Mouse (Mus musculus): ENCODE results near the gene Ptprm. TPM values are rescaled to one million over a fixed set of nuclear protein-coding genes. Genes with fewer than 3 reads are reported as not detected.

The Ptprm gene
- polyA plus RNA-seq, 1 experiment from 2014 or later, result 10.4 TPM

DNA sequence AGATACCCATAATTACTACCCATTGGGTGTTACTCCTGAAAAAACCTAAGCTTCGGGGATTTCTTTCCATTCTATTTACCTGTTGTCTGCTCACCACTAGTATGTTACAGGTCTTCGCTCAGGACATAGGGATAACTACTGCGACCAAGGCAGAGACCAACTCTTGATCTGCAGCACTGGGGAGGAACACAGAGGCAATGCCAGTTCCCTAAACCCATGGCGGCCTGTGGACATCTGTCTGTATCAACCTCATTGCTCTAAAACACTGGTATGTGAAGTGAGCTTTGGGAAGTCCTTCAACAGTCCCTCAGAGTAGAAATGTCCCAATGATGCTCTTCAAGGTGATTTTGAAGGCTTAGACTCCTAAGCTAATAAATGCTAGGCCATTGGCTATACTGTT, 221.2 kb downstream of the Ptprm start:
- Histone ChIP-seq H3K27ac (replicated peaks; ENCODE audit: low read depth, low read length) (no peak overlapping the region), H3K4me2 (ENCODE audit: low read depth, severe bottlenecking) (no peak overlapping the region), H3K4me1 (ENCODE audit: control insufficient read depth, insufficient read depth, low read length) (0 out of 2 replicates have a peak, but pooled peaks cover 4% of the 10 kb centered on the region), H3K27me3 (ENCODE audit: control insufficient read depth, insufficient read depth, low read length) (no peaks in the 10 kb centered on the region), H3K9ac (ENCODE audit: low read length) (no peak overlapping the region), H3K36me3 (ENCODE audit: control insufficient read depth, insufficient read depth, low read length) (no peaks in the 10 kb centered on the region), H3K9me3 (ENCODE audit: control insufficient read depth, low read length) (no peaks in the 10 kb centered on the region), H3K4me3 (ENCODE audit: low read depth, low read length) (no peak overlapping the region)
- WGBS, result 93% methylated on average over 4 of the region's 4 CpGs
- no peak for DNase-seq (ENCODE audit: low spot score)
- ATAC-seq (ENCODE audit: insufficient number of reproducible peaks, low FRiP score, low TSS enrichment, low read depth), result no peak

DNA sequence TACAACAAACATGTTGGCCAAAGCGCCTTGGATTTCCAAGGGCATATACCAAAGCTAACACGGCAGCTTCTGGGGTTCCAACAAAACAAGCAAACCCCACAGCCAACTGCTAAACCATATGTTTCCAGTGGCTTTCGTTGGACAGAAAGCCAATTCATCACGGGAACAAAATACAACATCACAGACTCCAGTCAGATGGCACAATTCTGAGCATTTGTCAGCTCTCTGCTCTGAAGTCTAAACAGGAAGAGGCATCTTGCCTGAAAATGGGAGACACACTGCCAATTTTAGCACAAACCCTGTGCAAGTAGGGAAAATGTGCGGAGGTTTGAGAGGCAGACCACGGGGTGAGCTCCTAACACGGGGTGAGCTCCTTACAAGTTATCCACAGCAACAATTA, 226.7 kb downstream of the Ptprm start:
- DNase-seq (ENCODE audit: low spot score) (no peak), ATAC-seq (ENCODE audit: insufficient number of reproducible peaks, low FRiP score, low TSS enrichment, low read depth) (no peak)
- 86% methylated on average over 7 of the region's 7 CpGs for WGBS

DNA sequence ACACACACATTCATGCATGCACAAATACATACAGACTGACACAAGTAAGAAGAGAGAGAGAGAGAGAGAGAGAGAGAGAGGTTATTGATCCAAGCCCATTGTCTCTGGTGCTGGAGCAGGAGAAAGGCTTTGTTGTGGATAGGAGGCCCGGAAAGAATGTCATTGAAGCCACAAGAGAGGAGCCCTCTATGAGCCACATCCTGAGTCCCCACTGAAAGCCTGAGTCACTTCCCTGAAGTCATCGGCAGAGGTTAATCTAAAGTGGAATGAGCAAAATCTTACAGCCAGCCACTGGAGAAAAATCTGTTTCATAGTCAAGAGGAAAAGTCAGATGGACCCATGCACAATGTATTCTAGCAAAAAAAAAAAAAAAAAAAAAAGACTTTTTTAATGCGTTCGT, 228.7 kb downstream of the Ptprm start:
- H3K27me3 ChIP-seq (ENCODE audit: control insufficient read depth, insufficient read depth, low read length), result no peaks in the 10 kb centered on the region
- H3K36me3 ChIP-seq (ENCODE audit: control insufficient read depth, insufficient read depth, low read length), result no peaks in the 10 kb centered on the region
- ATAC-seq (ENCODE audit: insufficient number of reproducible peaks, low FRiP score, low TSS enrichment, low read depth) (no peak), DNase-seq (ENCODE audit: low spot score) (no peak)
- H3K9ac ChIP-seq (ENCODE audit: low read length), result no peak overlapping the region
- WGBS, result 83% methylated on average over 4 of the region's 4 CpGs
- no peaks in the 10 kb centered on the region for H3K9me3 ChIP-seq (ENCODE audit: control insufficient read depth, low read length)
- no peak overlapping the region for H3K4me3 ChIP-seq (ENCODE audit: low read depth, low read length)
- no peak overlapping the region for H3K4me2 ChIP-seq (ENCODE audit: low read depth, severe bottlenecking)
- no peaks in the 10 kb centered on the region for H3K4me1 ChIP-seq (ENCODE audit: control insufficient read depth, insufficient read depth, low read length)
- no peak overlapping the region for H3K27ac ChIP-seq (replicated peaks; ENCODE audit: low read depth, low read length)

More for the DNA sequence above, 226.7 kb downstream of the Ptprm start:
- Histone ChIP-seq H3K36me3 (ENCODE audit: control insufficient read depth, insufficient read depth, low read length) (no peaks in the 10 kb centered on the region), H3K27me3 (ENCODE audit: control insufficient read depth, insufficient read depth, low read length) (no peaks in the 10 kb centered on the region), H3K4me1 (ENCODE audit: control insufficient read depth, insufficient read depth, low read length) (no peaks in the 10 kb centered on the region), H3K4me3 (ENCODE audit: low read depth, low read length) (no peak overlapping the region), H3K4me2 (ENCODE audit: low read depth, severe bottlenecking) (no peak overlapping the region), H3K9ac (ENCODE audit: low read length) (no peak overlapping the region), H3K9me3 (ENCODE audit: control insufficient read depth, low read length) (no peaks in the 10 kb centered on the region), H3K27ac (replicated peaks; ENCODE audit: low read depth, low read length) (no peak overlapping the region)

DNA sequence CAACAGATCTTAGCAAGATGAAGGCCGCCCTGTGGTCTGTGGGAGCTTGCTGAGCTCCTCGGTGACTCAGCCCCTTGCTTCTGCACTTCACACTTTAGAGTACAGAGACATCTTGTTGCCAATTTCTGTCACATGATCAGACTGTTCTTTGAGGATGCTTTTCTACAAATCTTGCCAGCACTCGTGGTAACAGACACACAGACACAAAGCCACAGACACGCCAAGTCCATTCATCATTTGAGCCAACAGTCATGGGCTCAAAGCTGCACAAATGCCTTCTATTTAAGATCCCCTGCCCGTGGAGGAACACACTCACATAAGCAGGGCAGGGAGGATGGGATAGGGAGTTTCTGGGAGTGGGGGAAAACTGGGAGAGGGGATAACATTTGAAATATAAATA, 230.0 kb downstream of the Ptprm start:
- H3K4me3 ChIP-seq (ENCODE audit: low read depth, low read length), result no peak overlapping the region
- no peaks in the 10 kb centered on the region for H3K27me3 ChIP-seq (ENCODE audit: control insufficient read depth, insufficient read depth, low read length)
- H3K27ac ChIP-seq (replicated peaks; ENCODE audit: low read depth, low read length), result no peak overlapping the region
- ATAC-seq (ENCODE audit: insufficient number of reproducible peaks, low FRiP score, low TSS enrichment, low read depth) (no peak), DNase-seq (ENCODE audit: low spot score) (no peak)
- 78% methylated on average over 5 of the region's 5 CpGs for WGBS
- no peaks in the 10 kb centered on the region for H3K36me3 ChIP-seq (ENCODE audit: control insufficient read depth, insufficient read depth, low read length)
- H3K9me3 ChIP-seq (ENCODE audit: control insufficient read depth, low read length), result no peaks in the 10 kb centered on the region
- H3K9ac ChIP-seq (ENCODE audit: low read length), result no peak overlapping the region
- no peak overlapping the region for H3K4me2 ChIP-seq (ENCODE audit: low read depth, severe bottlenecking)
- no peaks in the 10 kb centered on the region for H3K4me1 ChIP-seq (ENCODE audit: control insufficient read depth, insufficient read depth, low read length)

DNA sequence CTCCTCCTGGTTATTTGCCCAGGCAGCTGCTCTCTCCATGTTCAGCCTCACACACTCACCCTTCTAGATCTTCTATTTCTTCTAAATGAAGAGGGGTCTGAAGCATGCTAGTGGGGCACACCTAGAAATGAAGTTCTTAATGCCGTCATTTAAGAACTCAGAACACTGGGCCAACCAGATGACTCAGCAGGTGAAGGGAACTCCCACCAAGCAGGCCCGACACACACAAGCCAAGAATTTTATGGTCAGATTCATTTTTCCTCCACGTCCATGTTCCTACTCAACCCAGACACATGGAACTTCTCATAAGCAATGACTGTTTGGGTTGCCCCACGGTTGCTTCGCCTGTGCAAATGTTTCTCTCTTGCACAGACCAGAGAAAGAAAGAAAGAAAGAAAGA, 230.5 kb downstream of the Ptprm start:
- Histone ChIP-seq H3K4me2 (ENCODE audit: low read depth, severe bottlenecking) (no peak overlapping the region), H3K4me1 (ENCODE audit: control insufficient read depth, insufficient read depth, low read length) (no peaks in the 10 kb centered on the region), H3K9me3 (ENCODE audit: control insufficient read depth, low read length) (no peaks in the 10 kb centered on the region), H3K27ac (replicated peaks; ENCODE audit: low read depth, low read length) (no peak overlapping the region), H3K36me3 (ENCODE audit: control insufficient read depth, insufficient read depth, low read length) (no peaks in the 10 kb centered on the region), H3K27me3 (ENCODE audit: control insufficient read depth, insufficient read depth, low read length) (no peaks in the 10 kb centered on the region), H3K4me3 (ENCODE audit: low read depth, low read length) (no peak overlapping the region), H3K9ac (ENCODE audit: low read length) (no peak overlapping the region)
- DNase-seq (ENCODE audit: low spot score) (no peak), ATAC-seq (ENCODE audit: insufficient number of reproducible peaks, low FRiP score, low TSS enrichment, low read depth) (no peak)
- 84% methylated on average over 5 of the region's 5 CpGs for WGBS

DNA sequence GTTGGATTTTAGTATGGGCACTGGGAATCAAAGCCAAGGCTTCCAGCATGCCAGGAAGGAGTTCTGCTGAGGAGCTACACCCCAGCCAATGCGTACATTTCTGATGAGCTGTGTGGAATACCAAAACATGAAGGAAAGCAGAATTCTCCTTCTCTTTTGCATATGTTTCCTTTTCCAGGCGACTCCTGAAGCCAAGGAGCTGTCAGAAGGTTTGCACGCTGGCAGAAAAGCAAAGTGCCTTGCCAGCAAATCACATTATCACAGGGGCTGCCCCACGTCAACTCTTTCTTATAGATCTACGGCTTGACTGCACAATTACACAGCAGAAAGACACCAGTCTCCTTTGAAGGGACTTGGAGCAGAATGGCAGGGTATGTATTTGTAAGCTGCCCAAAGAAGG, 233.4 kb downstream of the Ptprm start:
- no peak for DNase-seq (ENCODE audit: low spot score)
- H3K27ac ChIP-seq (replicated peaks; ENCODE audit: low read depth, low read length), result no peak overlapping the region
- 92% methylated on average over 5 of the region's 5 CpGs for whole genome bisulfite sequencing

DNA sequence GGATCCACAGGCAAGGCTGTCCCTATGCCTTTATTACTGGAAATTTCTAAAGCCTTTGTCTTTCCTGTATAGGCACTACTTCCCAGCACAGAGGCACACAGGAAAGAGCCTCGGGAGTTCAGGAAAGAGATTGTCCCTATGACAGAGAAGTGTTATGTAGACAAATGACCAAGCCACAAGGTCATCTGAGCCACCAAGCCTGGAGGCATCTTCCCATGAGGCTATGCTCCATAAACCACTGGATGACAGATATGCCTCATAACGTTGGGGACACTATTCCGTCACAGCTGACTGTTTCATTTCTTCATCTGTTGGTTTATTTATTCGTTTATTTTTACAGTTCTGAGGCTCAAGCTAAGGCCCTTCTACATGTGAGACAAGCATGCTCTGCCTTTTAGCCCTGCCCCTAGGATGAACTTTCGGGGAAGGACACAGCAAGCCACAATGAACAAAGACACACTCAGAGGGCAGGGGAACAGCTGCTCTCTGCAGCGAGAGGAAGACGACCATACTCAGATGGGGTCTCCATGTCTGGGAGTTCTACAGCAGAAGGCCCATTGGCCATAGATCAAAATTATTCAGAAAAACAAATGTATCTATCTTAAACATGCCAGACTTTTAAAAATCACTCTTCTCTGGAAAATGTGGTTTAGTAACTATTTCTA, 235.4 kb downstream of the Ptprm start:
- H3K4me1 ChIP-seq (ENCODE audit: control insufficient read depth, insufficient read depth, low read length), result no peaks in the 10 kb centered on the region
- H3K36me3 ChIP-seq (ENCODE audit: control insufficient read depth, insufficient read depth, low read length), result no peaks in the 10 kb centered on the region
- H3K27me3 ChIP-seq (ENCODE audit: control insufficient read depth, insufficient read depth, low read length), result no peaks in the 10 kb centered on the region
- no peak overlapping the region for H3K9ac ChIP-seq (ENCODE audit: low read length)
- H3K4me2 ChIP-seq (ENCODE audit: low read depth, severe bottlenecking), result no peak overlapping the region
- no peaks in the 10 kb centered on the region for H3K9me3 ChIP-seq (ENCODE audit: control insufficient read depth, low read length)
- no peak for DNase-seq (ENCODE audit: low spot score)
- no peak overlapping the region for H3K27ac ChIP-seq (replicated peaks; ENCODE audit: low read depth, low read length)
- H3K4me3 ChIP-seq (ENCODE audit: low read depth, low read length), result no peak overlapping the region
- 75% methylated on average over 7 of the region's 7 CpGs for WGBS
- ATAC-seq (ENCODE audit: insufficient number of reproducible peaks, low FRiP score, low TSS enrichment, low read depth), result no peak

More for the DNA sequence above, 233.4 kb downstream of the Ptprm start:
- no peak for ATAC-seq (ENCODE audit: insufficient number of reproducible peaks, low FRiP score, low TSS enrichment, low read depth)
- Histone ChIP-seq H3K9ac (ENCODE audit: low read length) (no peak overlapping the region), H3K4me3 (ENCODE audit: low read depth, low read length) (no peak overlapping the region), H3K27me3 (ENCODE audit: control insufficient read depth, insufficient read depth, low read length) (no peaks in the 10 kb centered on the region), H3K4me1 (ENCODE audit: control insufficient read depth, insufficient read depth, low read length) (no peaks in the 10 kb centered on the region), H3K4me2 (ENCODE audit: low read depth, severe bottlenecking) (no peak overlapping the region), H3K36me3 (ENCODE audit: control insufficient read depth, insufficient read depth, low read length) (no peaks in the 10 kb centered on the region), H3K9me3 (ENCODE audit: control insufficient read depth, low read length) (no peaks in the 10 kb centered on the region)

DNA sequence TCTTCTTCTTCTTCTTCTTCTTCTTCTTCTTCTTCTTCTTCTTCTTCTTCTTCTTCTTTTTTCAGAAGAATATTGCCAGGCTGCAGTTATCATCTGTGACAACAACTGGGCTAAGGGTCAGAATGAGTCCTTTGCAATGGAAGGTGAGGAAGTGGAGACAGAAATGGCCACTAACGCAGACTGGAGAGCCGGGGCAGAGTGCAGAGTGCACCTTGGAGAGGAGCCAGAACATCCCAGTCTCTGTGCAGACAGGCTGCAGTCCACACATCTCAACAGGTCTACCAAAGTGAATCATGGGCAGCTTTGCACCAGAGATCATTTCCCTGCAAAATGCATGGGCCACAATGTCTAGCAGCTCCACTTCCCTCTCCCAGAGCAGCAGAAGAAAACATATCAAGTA, 239.4 kb downstream of the Ptprm start:
- Histone ChIP-seq H3K9ac (ENCODE audit: low read length) (no peak overlapping the region), H3K27ac (replicated peaks; ENCODE audit: low read depth, low read length) (no peak overlapping the region), H3K36me3 (ENCODE audit: control insufficient read depth, insufficient read depth, low read length) (no peaks in the 10 kb centered on the region), H3K9me3 (ENCODE audit: control insufficient read depth, low read length) (no peaks in the 10 kb centered on the region), H3K4me3 (ENCODE audit: low read depth, low read length) (no peak overlapping the region), H3K4me1 (ENCODE audit: control insufficient read depth, insufficient read depth, low read length) (no peaks in the 10 kb centered on the region), H3K4me2 (ENCODE audit: low read depth, severe bottlenecking) (no peak overlapping the region), H3K27me3 (ENCODE audit: control insufficient read depth, insufficient read depth, low read length) (no peaks in the 10 kb centered on the region)
- ATAC-seq (ENCODE audit: insufficient number of reproducible peaks, low FRiP score, low TSS enrichment, low read depth) (no peak), DNase-seq (ENCODE audit: low spot score) (no peak)
- WGBS, result 87% methylated on average over 2 of the region's 2 CpGs

DNA sequence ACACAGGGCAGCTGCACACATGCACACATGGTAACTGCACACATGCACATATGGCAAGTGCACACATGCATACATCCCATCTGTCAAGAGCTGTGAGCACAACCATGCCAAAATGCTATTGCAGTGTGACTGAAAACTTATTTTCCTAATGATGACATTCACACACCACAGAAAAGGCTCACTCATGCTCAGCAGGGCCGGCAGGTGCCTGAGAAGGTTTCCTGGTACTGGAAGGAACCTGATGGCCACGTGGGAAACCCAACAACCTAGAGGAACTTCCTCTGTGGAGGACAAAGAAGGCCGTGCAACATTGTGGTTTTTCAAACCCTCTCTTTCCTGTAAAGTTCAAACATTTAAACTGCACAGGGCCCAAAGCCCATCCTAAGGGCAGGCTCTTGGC, 241.6 kb downstream of the Ptprm start:
- Histone ChIP-seq H3K27me3 (ENCODE audit: control insufficient read depth, insufficient read depth, low read length) (no peaks in the 10 kb centered on the region), H3K4me3 (ENCODE audit: low read depth, low read length) (no peak overlapping the region), H3K4me1 (ENCODE audit: control insufficient read depth, insufficient read depth, low read length) (no peaks in the 10 kb centered on the region), H3K4me2 (ENCODE audit: low read depth, severe bottlenecking) (no peak overlapping the region), H3K9ac (ENCODE audit: low read length) (no peak overlapping the region), H3K27ac (replicated peaks; ENCODE audit: low read depth, low read length) (no peak overlapping the region), H3K9me3 (ENCODE audit: control insufficient read depth, low read length) (no peaks in the 10 kb centered on the region), H3K36me3 (ENCODE audit: control insufficient read depth, insufficient read depth, low read length) (no peaks in the 10 kb centered on the region)
- ATAC-seq (ENCODE audit: insufficient number of reproducible peaks, low FRiP score, low TSS enrichment, low read depth) (no peak), DNase-seq (ENCODE audit: low spot score) (no peak)
- 87% methylated on average over 3 of the region's 3 CpGs for WGBS

Measured in limb, embryonic 11.5 days (tissue).